Mouse (Mus musculus) retina, adult 2 months (tissue): Measurements from ENCODE around the gene Dars.

Source experiments
- DNase-seq: peaks from one replicate; pipeline ENCODE4 v3.0.0-alpha.2; 2012; ENCODE audit warnings: low read depth, low spot score

Gene Dars

DNA sequence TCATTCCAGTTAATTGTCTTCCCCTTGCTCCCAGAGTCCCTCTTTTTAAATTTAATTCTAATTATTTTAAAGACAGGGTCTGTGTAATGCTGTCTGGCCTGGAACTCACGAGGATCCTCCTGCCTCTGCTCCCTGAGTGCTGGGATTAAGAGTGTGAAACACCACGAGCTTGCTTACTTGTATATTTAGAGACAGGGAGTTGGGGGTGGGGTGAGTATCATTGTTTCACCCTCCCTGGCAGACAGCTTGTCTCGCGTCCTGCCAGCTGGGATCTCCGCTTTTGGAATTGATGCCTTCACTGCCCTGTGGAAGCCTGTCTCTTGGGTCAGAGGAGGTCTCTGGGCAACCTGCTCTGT is 343 bp upstream of the Dars start:
- no peak for DNase-seq

DNA sequence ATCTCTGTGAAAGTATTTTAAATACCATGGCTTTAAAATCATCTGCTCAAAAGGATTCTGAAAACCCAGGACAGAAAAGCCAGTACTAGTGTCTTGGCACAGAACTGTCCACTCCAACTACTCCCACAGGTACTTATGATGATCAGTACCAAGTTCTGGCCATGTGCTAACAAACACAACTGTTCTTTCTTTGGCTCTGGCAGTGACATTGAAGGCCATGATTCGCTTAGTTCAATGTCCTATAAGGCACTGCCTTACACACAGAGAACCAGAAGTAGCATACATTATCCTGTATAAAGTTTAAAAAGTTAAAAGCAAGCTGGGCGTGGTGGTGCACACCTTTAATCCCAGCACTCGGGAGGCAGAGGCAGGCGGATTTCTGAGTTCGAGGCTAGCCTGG is 6.0 kb downstream of the Dars start:
- no peak for DNase-seq

DNA sequence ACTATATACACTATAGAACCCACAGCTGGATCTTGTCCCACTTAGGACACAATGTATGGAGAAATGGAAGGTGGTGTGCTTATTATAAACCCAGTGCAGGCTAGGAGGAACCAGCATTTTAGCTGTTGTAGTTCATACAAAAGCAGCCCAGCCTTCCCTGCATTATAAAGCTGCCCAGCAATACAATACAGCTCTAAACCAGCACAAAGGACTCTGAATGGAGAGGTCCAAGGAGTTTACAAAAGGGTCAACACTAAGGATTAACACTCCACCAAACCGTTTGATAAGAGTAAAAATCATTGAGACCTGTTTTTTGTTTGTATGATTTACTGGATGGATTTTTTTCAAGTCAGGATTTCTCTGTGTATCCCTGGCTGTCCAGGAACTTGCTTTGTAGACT is 10.3 kb downstream of the Dars start:
- no peak for DNase-seq

DNA sequence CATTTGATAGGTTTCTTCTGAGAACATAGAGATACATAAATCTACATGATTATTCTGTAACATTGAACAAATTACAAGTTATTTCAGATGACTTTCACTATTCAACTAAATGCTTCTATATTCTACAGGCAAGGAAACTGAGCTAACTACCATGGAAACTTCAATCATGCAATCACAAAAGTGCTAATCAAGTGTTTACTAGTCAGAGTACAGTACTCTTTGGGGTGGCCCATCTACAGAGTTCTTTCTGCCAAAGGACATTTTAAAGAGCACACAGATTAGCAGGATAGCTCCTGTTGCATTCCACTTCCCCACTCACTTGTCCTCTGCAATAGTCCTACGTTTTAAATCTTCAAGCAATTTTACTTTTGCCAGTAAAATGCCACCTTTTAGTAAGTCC is 11.5 kb downstream of the Dars start:
- no peak for DNase-seq

DNA sequence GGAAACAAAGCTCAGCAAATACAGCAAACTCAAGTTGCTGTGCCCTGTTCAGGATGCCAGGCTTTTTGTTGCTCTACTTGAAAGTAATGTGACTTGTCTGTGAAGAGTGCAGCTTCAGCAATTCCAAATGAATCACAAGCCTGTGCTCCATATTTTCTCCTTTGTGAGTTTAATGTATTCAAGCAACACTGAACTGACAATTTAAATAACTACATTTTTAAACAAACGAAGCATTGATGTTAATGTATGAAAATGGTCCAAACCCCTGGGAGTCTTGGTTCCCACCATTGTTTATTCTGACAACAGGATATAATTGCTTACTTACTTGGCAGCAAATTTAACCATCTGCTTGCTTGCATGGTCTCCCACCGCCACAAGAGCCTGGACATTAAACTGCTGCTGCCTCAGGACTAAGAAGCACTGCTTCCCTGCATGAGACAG is 12.1 kb downstream of the Dars start:
- DNase-seq: no peak

DNA sequence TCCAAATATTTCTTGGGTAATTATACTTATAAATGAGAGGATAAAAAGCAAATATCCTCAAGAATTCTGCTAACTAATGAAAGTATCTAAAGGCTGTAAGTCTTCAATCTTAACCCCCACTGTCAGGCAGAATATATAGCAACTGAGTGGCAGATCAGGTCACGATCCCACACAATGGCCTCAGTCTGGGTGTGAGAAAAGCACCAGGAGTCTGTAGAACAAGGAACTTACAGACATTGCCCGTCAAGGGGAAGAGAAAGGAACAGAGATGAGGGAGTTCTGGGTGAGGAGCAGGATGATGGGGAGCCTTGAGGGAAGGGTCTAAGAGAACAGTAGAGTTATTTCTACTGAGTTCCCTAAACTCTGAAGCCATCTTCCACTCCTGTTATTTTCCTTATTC is 16.2 kb downstream of the Dars start:
- DNase-seq: no peak

DNA sequence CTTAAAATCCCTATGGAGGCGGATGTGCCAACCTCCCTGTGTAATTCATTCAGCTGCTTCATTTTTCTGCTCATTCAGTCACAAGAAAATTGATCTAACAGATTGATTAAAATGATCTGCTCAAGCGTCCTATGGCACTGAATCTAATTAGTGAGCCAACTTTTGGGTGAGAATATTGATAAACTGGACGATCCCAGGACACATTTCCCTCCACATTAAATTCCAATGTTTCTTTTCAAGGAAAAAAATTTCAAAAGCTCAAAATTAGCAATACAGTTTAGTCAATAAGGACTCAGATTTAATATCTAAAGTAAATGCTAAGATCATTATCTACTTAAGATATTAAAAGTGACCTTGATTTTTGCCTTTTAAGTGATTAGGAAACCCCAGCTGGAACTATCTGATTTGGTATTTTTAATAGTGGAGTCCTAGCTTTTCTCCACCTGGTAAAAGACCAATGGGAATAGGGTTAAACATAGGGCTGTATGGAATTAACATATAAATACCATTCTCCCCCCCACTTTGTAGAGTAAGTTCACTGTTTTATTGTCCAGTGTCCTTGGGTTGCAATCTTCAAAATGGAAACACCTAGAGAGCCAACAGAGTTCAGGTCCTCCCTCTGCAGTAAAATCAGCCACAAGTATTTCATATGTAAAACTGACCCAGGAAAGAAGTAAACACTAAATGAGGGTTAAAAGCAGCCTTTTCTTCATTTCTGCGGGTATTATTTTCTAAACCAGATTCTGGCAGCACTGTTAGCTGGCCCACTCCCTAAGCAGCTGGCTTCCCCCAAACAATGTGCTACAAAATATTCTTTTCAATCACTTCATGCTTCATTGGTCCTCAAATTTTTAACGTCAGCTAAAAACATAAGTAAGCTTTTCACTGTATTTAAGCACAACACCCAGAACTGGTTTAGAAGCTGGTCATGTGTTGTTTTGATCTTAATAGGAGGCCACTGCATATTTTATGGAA is 16.9 kb downstream of the Dars start:
- DNase-seq: no peak

DNA sequence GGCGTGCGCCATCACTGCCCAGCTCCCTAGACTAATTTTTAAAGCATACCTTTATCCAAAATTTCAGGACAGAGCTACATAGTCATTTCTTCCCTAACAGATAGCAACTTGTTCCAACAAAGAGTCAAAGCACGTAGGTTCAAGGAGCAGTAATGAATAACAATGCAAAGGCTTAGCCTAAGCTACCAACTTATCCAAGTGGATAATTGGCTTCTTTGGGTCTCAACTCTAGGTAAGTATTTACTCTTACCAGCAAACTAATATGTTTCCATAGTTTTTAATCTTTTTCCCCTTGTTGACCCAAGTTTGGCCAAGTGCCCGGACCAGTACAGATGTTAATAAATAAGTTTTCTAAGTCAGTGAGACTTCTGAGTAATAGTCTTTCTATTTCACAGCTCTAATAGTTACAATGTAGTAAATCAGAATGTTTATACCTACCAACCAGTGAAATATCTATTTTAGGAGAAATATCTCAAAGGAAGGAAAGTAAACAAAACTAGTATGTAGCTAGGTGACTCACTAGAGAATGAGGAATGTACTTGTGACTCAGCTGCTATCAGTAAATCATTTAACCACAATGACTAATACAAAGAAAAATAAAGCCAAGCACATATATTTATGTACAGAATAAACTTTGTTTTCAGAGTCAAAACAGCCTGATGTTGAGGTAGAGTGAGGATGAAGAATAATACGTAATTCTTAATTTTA is 18.3 kb downstream of the Dars start:
- no peak for DNase-seq

DNA sequence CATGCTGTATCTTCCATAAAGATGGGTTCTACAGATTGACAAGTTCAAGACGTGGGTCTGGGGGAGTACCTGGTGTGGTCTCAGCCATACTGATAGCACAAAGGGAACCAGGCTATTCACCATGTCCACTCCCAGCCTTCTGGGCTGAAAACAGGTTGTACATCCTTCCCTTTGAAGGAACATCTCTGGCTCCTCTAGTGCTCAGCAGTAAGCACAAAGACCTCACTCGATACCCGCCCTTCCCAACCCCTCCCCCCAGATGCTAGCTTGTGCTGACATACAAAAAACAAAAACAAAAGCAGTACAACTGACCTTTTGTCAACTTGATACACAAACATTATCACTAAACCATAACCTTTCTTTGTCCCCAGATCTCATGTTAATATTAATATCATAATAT is 22.5 kb downstream of the Dars start:
- no peak for DNase-seq

DNA sequence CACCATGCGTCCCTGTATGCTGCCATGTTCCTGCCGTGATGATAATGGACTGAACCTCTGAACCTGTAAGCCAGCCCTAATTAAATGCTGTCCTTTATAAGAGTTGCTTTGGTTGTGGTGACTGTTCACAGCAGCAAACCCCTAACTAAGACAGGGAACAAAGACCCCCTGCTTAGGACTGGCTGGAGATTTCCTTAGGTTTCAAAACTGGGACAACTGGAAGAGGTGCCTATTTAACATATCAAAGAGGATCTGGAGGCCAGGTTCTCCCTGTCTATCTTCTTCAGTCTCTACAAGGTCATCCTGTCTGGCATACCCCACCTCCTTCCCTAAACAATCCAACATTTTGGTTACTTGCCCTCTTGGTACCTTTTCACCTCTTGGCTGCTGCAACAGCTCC is 24.8 kb downstream of the Dars start:
- DNase-seq: no peak

DNA sequence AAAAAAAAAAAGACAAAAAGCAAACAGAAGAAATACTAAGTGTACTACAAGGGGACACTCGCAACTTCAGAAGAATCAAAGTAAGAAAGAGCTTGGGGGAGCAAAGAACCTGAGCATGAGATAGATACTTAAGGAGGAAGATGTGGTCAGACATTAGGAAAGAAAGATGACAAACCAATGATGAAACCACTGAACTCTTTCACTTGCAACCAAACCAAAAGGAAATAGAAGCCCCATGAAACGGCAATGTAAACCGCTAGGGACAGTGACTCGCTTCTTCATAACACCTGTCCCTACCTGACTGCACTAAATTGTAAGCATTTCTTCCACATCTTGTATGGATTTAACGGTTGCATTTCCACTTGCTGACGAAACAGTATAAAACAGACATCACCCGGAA is 30.7 kb downstream of the Dars start:
- DNase-seq: no peak

DNA sequence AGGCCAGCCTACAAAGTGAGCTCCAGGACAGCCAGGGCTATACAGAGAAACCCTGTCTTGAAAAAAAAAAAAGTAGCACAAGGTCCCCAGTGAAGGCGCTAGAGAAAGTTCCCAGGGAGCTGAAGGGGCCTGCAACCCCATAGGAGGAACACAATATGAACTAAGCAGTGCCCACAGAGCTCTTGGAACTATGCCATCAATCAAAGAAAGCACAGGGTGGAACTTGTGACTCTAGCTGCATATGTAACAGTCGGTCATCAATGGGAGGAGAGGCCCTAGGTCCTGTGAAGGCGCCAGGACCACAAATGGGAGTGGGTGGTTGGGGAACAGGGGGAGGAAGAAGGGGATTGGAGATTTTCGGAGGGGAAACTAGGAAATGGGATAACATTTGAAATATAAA is 40.3 kb downstream of the Dars start:
- DNase-seq: no peak

DNA sequence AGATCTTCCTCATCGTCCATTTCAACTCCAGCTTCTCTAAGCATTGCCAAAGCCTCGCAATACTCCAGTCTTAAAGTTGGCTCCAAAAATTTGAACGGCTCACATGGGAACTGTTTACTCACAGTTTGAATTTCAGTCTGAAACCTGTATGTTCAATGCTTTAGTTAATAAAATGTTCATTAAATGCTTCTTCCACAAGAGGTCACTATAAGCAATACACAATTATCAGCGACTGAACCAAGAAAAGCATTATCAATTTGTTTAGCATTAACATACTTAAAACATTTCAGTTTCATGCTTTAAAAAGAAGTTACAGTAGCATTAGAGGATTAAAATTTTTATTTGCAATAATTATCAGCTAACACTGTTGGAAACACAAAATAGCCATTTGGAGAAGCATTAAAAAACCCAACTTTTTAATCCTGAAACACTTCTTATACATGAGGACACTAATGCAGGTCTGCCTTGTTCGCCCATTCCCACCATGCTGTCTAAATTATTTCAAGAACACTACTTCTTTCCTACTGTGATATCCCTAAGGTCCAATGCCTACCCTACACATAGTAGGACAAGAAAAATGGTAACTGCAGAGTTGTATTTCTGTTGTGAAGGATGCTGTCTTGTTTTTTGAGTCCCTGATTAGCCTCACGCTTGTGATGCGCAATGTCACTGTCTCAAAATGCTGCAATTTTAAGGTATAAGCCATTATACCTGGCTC is 44.9 kb downstream of the Dars start:
- no peak for DNase-seq

DNA sequence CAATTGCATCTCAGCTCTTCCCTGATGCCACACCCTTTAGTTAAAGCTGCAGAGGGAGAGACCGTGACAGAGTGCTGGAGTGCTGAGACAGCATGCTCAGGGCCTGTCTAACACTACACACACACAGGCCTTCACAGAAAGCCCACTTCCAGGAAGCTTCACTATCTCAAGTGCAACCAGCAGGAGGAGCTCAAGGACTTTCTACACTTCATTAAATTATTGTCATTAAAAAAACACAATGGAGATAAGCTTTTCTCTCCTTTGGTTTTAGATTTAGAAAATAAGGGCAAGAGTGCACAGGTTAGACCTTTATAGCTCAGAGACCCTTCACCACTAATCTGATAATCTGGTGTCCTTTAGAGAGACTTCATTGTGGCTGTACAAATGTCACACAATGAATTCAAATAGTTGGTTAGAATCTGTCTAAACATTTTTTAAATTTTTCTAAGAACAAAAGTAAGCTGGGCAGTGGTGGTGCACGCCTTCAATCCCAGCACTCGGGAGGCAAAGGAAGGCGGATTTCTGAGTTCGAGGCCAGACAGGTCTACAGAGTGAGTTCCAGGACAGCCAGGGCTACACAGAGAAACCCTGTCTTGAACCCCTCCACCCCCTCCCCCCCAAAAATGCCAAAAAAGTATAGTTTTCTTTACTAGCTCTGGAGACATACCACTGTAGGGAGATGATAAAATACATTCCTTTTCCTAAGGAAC is 48.3 kb downstream of the Dars start:
- DNase-seq: no peak

DNA sequence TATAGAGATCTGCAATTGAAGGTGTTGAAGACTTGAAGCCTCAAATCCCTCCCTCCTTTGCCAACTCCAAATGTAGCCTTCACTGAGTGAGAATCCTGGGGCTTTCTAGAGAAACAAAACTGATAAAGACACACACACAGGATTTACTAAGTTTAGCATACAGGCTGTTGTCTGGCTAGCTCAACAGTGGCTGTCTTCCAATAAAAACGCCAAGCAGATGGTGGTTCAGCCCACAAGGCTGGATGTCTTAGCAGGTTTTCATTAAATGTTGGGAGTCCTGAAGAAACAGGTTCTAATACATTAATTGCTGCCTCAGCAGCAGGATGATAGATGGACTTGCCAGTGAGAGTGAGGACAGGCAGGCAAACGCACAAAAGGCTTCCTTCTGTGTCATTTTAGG is 56.6 kb downstream of the Dars start:
- no peak for DNase-seq

DNA sequence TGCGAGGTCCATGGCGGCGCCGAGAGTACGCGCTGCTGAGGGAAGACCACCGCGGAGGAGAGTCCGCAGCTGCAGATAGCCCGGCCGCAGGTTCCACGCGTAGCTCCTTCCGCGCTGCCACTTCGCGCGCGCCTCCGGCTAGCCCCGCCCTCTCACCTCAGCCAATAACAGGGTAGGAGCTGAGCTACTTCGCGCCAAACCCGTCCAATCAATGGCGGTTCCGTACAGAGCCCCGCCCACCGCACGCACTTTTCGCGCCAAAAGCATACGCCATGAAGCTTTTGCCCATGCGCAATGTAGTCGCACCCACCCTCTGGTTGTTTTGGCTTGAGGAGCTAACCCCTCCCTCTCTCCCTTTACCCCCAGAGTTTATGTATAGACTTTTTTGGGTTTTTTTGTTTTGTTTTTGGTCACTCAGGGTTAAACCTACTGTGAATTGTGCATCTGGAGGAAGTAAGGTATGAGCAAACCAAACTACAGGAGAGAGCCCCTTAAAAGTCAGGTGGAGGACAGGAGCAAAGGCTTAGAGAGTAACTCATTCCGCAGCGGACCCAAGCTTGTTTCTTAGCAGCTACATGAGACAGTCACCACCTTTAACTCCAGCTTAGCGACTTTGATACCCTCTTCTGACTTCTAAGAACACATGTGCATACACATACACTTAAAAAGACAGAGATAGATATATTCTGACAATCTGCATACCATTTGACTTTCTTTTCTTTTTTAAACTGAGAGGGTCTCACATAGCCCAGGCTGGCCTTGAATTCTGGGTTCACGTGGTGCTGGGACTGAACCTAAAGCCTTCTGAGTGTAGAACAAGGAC is 57.4 kb downstream of the Dars start, which contains the start of gene Mcm6:
TSS of gene Mcm6 (minus strand) at position 111 of the 823 bp plus-strand sequence.
- peak; percentile 60 for DNase-seq

DNA sequence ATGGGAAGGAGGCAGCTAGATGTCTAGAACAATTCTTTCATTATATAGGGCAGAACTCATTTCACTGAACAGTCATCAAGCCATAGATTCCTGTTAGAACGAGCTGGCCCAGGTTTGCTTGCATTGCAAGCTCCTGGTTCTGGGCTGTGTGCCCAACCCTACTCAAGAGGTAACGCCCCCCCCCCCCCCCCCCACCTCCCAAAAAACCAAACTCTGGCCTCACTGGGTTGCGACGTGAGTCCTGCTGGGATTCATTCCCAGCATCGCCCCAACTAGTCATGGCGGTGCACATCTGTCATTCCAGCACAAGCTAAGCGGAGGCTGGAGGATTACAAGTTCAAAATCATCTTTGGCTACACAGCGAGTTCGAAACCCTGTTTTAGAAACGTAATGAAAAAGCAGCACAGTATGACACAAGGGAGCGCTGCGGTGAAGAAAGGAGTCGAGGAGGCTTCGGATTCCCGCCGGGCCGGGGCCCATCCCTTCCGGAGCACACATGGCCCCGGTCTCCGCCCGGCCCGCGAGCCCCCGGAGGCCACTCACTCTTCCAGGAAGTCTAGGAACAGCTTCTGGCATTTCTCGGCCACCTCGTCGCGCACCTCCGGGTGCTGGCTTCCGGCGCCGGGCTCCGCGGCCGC is 58.1 kb downstream of the Dars start:
- no peak for DNase-seq

DNA sequence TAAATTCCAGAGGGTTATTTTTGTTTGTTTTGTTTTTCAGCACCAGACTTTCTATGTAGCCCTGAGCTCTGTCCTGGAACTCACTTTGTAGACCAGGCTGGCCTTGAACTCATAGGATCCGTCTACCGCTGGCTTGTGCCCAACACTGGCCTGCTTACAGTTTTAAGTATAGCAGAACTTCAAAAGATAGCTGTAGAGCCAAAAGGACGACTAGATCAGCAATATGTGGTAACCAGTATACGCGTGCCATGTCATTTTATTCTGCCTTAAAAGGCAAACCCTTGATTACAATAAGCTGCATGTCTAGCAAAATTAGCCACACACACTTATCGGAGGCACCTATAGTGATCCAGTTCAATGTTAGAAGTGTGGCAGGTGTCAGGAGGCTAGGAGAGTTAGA is 58.9 kb downstream of the Dars start:
- no peak for DNase-seq

DNA sequence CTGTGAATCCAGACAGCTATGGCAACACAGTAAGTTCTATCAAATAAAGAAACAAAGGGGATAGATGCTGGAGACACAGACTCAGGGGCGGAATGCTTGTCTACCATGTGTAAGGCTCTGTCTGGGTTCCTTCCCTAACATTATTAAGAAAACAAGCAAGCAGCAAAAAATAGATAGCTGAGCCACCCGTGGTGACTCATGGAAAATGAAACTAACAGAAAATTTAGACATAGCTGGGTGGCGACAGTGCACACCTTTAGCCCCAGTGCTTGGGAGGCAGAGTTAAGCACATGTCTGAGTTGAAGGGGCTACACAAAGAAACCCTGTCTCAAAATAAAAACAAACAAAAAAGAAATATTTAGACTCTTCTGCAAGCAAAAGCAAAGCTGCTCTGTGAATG is 59.7 kb downstream of the Dars start:
- no peak for DNase-seq

DNA sequence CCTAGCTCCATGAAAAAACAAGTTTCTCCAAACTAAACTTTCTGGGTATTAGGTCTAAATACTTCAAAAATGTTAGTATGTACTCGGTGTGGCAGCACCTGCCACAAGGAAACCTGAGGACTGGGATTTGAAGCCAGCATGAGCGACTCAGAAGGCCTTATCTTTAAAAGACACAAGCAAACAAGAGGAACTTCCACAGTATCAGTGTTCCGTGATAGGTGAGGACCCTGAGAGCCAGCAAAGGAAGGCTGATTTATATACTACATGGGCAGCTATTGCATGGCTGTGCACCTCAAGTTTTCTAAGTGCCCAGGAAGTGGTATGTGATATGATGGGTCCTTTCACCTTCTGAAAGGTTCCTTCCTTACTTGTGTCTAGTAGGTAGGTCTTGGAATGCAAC is 64.1 kb downstream of the Dars start:
- no peak for DNase-seq
